Mouse (Mus musculus) intestine, embryonic 14.5 days (tissue): ENCODE measurements at regions not wholly inside any gene's neighbourhood (a gene's known extent, or its start where the extent isn't known, plus 50 kb on each side); places are given as distances from the start of the nearest gene placed in this dataset.

Source experiments
- ATAC-seq: fragments of 200-750 bp; cut with Nextera tagmentation; replicated peaks from 2 replicates; pipeline ENCODE4 v1.8.0; 2017; ENCODE audit warnings: low read depth, moderate number of reproducible peaks, moderate TSS enrichment, moderate library complexity; ENCODE audit not compliant: low FRiP score, low TSS enrichment
- DNase-seq: peaks from one replicate; pipeline ENCODE4 v3.0.0-alpha.2; 2018; ENCODE audit warnings: low spot score
- H3K27ac ChIP-seq: fragments of 300-500 bp; sonication (generic); 2 replicates; pipeline ENCODE4 v1.5.1; 2014; ENCODE audit warnings: low read depth, mild to moderate bottlenecking, control low read depth
- H3K27me3 ChIP-seq: fragments of 300-500 bp; sonication (generic); replicated peaks from 2 replicates; pipeline ENCODE4 v1.6.1; 2014; ENCODE audit warnings: low read length, control low read depth; ENCODE audit not compliant: control insufficient read depth, insufficient read depth
- H3K36me3 ChIP-seq: fragments of 300-500 bp; sonication (generic); 2 replicates; pipeline ENCODE4 v1.6.1; 2014; ENCODE audit warnings: low read length, control low read depth; ENCODE audit not compliant: control insufficient read depth, insufficient read depth
- H3K4me1 ChIP-seq: fragments of 300-500 bp; sonication (generic); replicated peaks from 2 replicates; pipeline ENCODE4 v1.6.1; 2014; ENCODE audit warnings: low read length, control low read depth, mixed read lengths; ENCODE audit not compliant: control insufficient read depth, insufficient read depth
- H3K4me2 ChIP-seq: fragments of 300-500 bp; sonication (generic); 2 replicates; pipeline ENCODE4 v1.6.1; 2014; ENCODE audit warnings: low read length
- H3K4me3 ChIP-seq: fragments of 300-500 bp; sonication (generic); 2 replicates; pipeline ENCODE4 v1.5.1; 2014; ENCODE audit warnings: low read depth, low read length, control low read depth, mixed read lengths
- H3K9ac ChIP-seq: fragments of 300-500 bp; sonication (generic); 2 replicates; pipeline ENCODE4 v1.6.1; 2014; ENCODE audit warnings: mild to moderate bottlenecking, low read length
- H3K9me3 ChIP-seq: fragments of 300-500 bp; sonication (generic); 2 replicates; pipeline ENCODE4 v1.6.1; 2016; ENCODE audit warnings: low read length, control low read depth; ENCODE audit not compliant: control insufficient read depth
- WGBS: fragments of 180-500 bp; shearing (Covaris S2); extraction: QIAGEN DNeasy Blood & Tissue Kit; methylation state at CpG from one replicate; pipeline ENCODE4 v1.1.7; 2014; 5-methylcytosine and 5-hydroxymethylcytosine counted together

GRCm38 (mm10) chr3:60389032-60389431 is 83.6 kb upstream of the Mbnl1 start:
- H3K4me1 ChIP-seq, result no peaks in the 10 kb centered on the region
- H3K4me2 ChIP-seq, result no peak overlapping the region
- DNase-seq (no peak), ATAC-seq (no peak)
- H3K36me3 ChIP-seq, result no peaks in the 10 kb centered on the region
- H3K9me3 ChIP-seq, result no peaks in the 10 kb centered on the region
- no peaks in the 10 kb centered on the region for H3K27me3 ChIP-seq
- no peak overlapping the region for H3K9ac ChIP-seq
- H3K4me3 ChIP-seq, result no peak overlapping the region
- no peak overlapping the region for H3K27ac ChIP-seq
- WGBS, result 33% methylated on average over 2 of the region's 2 CpGs

GRCm38 (mm10) chr3:60395299-60395698 is 77.3 kb upstream of the Mbnl1 start:
- Histone ChIP-seq H3K36me3 (no peaks in the 10 kb centered on the region), H3K27me3 (no peaks in the 10 kb centered on the region), H3K4me3 (no peak overlapping the region), H3K4me2 (no peak overlapping the region), H3K9me3 (no peaks in the 10 kb centered on the region), H3K27ac (no peak overlapping the region), H3K9ac (no peak overlapping the region), H3K4me1 (no peaks in the 10 kb centered on the region)
- WGBS, result 73% methylated on average over 4 of the region's 4 CpGs
- DNase-seq (no peak), ATAC-seq (no peak)

GRCm38 (mm10) chr3:60396971-60397370 is 75.7 kb upstream of the Mbnl1 start:
- Histone ChIP-seq H3K9me3 (no peaks in the 10 kb centered on the region), H3K36me3 (no peaks in the 10 kb centered on the region), H3K4me2 (no peak overlapping the region), H3K27ac (no peak overlapping the region), H3K27me3 (no peaks in the 10 kb centered on the region), H3K4me1 (no peaks in the 10 kb centered on the region), H3K9ac (no peak overlapping the region), H3K4me3 (no peak overlapping the region)
- WGBS, result 77% methylated on average over 3 of the region's 3 CpGs
- no peak for DNase-seq
- ATAC-seq, result no peak

DNA sequence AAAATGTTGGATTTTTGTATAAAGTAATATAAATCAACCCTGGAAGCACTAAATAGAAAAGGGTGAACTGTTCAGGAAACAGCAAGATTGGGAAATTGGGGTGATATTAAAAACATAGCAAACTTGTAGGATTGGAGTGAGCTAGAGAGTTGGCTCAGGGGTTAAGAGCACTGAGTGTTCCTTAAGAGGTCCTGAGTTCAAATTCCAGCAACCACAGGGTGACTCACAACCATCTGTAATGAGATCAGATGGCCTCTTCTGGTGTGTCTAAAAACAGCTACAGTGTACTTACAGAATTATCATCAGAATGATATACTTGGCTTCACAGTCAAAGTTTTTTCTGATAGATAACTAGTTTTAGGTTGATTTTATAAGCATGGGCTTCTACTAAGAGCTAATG is 73.8 kb upstream of the Mbnl1 start:
- Histone ChIP-seq H3K27me3 (no peaks in the 10 kb centered on the region), H3K9ac (no peak overlapping the region), H3K4me1 (no peaks in the 10 kb centered on the region), H3K4me3 (no peak overlapping the region), H3K4me2 (no peak overlapping the region), H3K9me3 (no peaks in the 10 kb centered on the region), H3K36me3 (no peaks in the 10 kb centered on the region), H3K27ac (no peak overlapping the region)
- ATAC-seq, result no peak
- no peak for DNase-seq

DNA sequence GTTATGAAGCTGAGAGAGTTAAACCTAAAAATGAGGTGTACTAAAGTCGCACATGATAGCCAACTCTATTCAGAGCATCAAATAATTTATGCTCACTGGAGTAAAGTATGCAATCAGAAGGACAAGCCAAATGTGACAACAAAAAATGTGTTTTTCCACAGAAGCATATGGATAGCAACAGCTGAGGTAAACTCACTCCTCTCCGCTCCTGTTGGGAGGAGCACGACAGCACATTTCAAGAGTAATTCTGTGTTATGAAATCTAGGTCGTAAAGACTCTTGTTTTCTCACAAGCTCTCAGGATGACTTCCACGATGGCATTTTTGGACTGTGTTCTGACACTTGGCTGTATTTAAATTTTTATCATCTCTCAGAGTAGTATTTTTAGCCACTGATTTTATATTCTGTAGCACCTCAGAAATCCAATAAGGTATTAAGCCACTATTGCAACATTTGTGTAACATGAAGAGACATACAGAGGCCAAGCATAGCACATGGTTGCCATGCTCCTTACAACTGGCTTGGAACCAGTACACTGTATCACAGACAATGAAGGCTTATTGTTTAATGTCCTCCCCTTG is 70.3 kb upstream of the Mbnl1 start:
- Histone ChIP-seq H3K27me3 (no peaks in the 10 kb centered on the region), H3K4me3 (no peak overlapping the region), H3K9ac (no peak overlapping the region), H3K27ac (no peak overlapping the region), H3K4me2 (no peak overlapping the region), H3K9me3 (no peaks in the 10 kb centered on the region), H3K4me1 (no peaks in the 10 kb centered on the region), H3K36me3 (no peaks in the 10 kb centered on the region)
- no peak for ATAC-seq
- WGBS, result 71% methylated on average over 5 of the region's 5 CpGs
- no peak for DNase-seq

DNA sequence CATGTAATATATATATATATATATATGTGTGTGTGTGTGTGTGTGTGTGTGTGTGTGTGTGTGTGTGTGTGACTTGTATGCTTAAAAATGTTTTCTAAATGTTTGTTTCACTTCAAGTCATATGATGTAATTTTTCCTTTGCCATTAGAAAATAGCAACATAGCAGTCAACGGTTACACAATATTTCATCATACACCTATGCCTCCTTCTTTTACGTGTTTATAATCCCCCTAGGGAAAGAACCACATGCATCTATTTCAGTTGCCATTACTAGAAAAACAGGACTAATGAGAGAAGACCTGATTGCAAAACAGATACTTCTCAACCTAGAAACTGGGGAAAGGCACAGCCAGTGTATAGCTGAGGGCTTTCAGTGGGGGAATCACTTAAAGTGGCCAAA is 65.2 kb upstream of the Mbnl1 start:
- no peaks in the 10 kb centered on the region for H3K9me3 ChIP-seq
- no peaks in the 10 kb centered on the region for H3K27me3 ChIP-seq
- no peak overlapping the region for H3K9ac ChIP-seq
- no peaks in the 10 kb centered on the region for H3K36me3 ChIP-seq
- 87% methylated on average over 2 of the region's 2 CpGs for WGBS
- H3K4me2 ChIP-seq, result no peak overlapping the region
- no peak overlapping the region for H3K27ac ChIP-seq
- DNase-seq (no peak), ATAC-seq (no peak)
- no peak overlapping the region for H3K4me3 ChIP-seq
- H3K4me1 ChIP-seq, result peaks cover 3% of the 10 kb centered on the region; the same call in 1 of the 2 replicates

- H3K27ac ChIP-seq, result no peak overlapping the region
- H3K4me1 ChIP-seq, result peaks cover 3% of the 10 kb centered on the region; the same call in 1 of the 2 replicates
- DNase-seq (no peak), ATAC-seq (no peak)
- no peak overlapping the region for H3K9ac ChIP-seq
- H3K36me3 ChIP-seq, result no peaks in the 10 kb centered on the region
- no peak overlapping the region for H3K4me2 ChIP-seq
- 72% methylated on average over 1 of the region's 1 CpGs for WGBS
- H3K27me3 ChIP-seq, result no peaks in the 10 kb centered on the region
- no peaks in the 10 kb centered on the region for H3K9me3 ChIP-seq
- no peak overlapping the region for H3K4me3 ChIP-seq
These were observed 64.7 kb upstream of the Mbnl1 start for GRCm38 (mm10) chr3:60407906-60408305.

- Histone ChIP-seq H3K27me3 (no peaks in the 10 kb centered on the region), H3K9me3 (no peaks in the 10 kb centered on the region), H3K36me3 (no peaks in the 10 kb centered on the region), H3K9ac (peak overlapping the region; percentile 39), H3K4me2 (peak overlapping the region; percentile 48), H3K4me1 (peaks cover 3% of the 10 kb centered on the region; the same call in 1 of the 2 replicates), H3K27ac (peak overlapping the region; percentile 83), H3K4me3 (peak overlapping the region; percentile 33)
- DNase-seq, result peak; percentile 55
- ATAC-seq, result no peak; the same call in 1 of the 2 replicates
- 10% methylated on average over 7 of the region's 7 CpGs for WGBS
These were observed 63.9 kb upstream of the Mbnl1 start for GRCm38 (mm10) chr3:60408553-60409282.

- no peaks in the 10 kb centered on the region for H3K9me3 ChIP-seq
- no peaks in the 10 kb centered on the region for H3K27me3 ChIP-seq
- no peak for DNase-seq
- H3K36me3 ChIP-seq, result no peaks in the 10 kb centered on the region
- 0 out of 2 replicates have a peak overlapping the region, but pooled peaks have one; percentile 39 for H3K9ac ChIP-seq
- no peak for ATAC-seq
- peak overlapping the region; percentile 83; the same call in 1 of the 2 replicates for H3K27ac ChIP-seq
- H3K4me3 ChIP-seq, result no peak overlapping the region
- peak overlapping the region; percentile 48 for H3K4me2 ChIP-seq
- peaks cover 3% of the 10 kb centered on the region; the same call in 1 of the 2 replicates for H3K4me1 ChIP-seq
These were observed 63.4 kb upstream of the Mbnl1 start for GRCm38 (mm10) chr3:60409283-60409633.
